Comparison of ENCODE assay signal across 28 mouse cellular contexts in the genomic region with DNA sequence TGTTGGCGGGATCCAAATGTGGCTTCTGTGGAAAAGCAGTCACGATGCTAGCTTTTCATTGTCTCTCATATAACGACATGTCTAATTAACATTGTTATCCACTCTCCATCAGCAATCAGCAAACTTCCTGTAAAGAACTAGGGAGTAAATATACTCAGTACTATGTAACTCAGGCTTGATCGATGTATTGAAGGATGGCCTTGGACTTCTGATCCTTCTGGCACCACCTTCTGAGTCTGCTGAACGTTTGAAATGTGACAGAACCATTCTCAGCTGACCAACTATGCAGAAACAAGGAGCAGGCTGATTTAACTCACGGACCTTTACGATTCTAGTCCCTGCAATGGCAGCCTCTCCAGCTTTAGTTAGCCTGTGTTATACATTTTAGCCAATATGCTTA. TPM values are rescaled to one million over a fixed set of nuclear protein-coding genes. Genes with fewer than 3 reads are reported as not detected.
DNase-seq lines count a peak whose midpoint lies in the region; ATAC-seq and TF ChIP-seq lines count a peak whose summit lies in the region.
"Had no signal": no experiment of that assay in that cellular context is flagged by ENCODE, and none has a peak within 500 bp of the region (broad histone marks: within the 10 kb centered on the region; RNA-seq: fewer than 3 reads in every experiment).

No protein-coding gene starts in this region.

- no peak for TF ChIP-seq CTCF in liver, adult 2 months (IDR thresholded peaks at IDR 0.05; ENCODE audit: low read depth, low read length)
- TF ChIP-seq CTCF in intestine, postnatal 0 days (IDR thresholded peaks at IDR 0.05; ENCODE audit: low read depth) = no peak

- no peaks in the 10 kb centered on the region for H3K4me1 ChIP-seq in forebrain, embryonic 11.5 days (replicated peaks; ENCODE audit: control insufficient read depth, insufficient read depth, low read length)
- H3K4me1 ChIP-seq in forebrain, embryonic 12.5 days = no peaks in the 10 kb centered on the region
- H3K4me1 ChIP-seq in liver, adult 2 months (ENCODE audit: control insufficient read depth, insufficient read depth, low read length) = peaks cover 14% of the 10 kb centered on the region
- H3K4me1 ChIP-seq in intestine, postnatal 0 days (replicated peaks; ENCODE audit: control insufficient read depth, insufficient read depth, low read length) = 0 out of 2 replicates have a peak, but pooled peaks cover 3% of the 10 kb centered on the region
- H3K4me1 ChIP-seq: embryonic facial prominence, embryonic 12.5 days; forebrain, embryonic 13.5 days; forebrain, embryonic 15.5 days had no signal

- H3K36me3 ChIP-seq in forebrain, embryonic 11.5 days (ENCODE audit: control insufficient read depth, insufficient read depth, low read length) = no peaks in the 10 kb centered on the region
- no peaks in the 10 kb centered on the region for H3K36me3 ChIP-seq in forebrain, embryonic 12.5 days (replicated peaks)
- no peaks in the 10 kb centered on the region for H3K36me3 ChIP-seq in liver, adult 2 months (ENCODE audit: control insufficient read depth, insufficient read depth, low read length)
- H3K36me3 ChIP-seq in intestine, postnatal 0 days (ENCODE audit: control insufficient read depth, insufficient read depth) = no peaks in the 10 kb centered on the region
- H3K36me3 ChIP-seq: embryonic facial prominence, embryonic 10.5 days; embryonic facial prominence, embryonic 12.5 days; forebrain, embryonic 15.5 days; G1E had no signal

- no peaks in the 10 kb centered on the region for H3K27me3 ChIP-seq in forebrain, embryonic 11.5 days (ENCODE audit: control insufficient read depth, insufficient read depth, low read length)
- H3K27me3 ChIP-seq in forebrain, embryonic 12.5 days = no peaks in the 10 kb centered on the region
- H3K27me3 ChIP-seq in liver, adult 2 months (ENCODE audit: control insufficient read depth, insufficient read depth, low read length) = no peaks in the 10 kb centered on the region
- no peaks in the 10 kb centered on the region for H3K27me3 ChIP-seq in intestine, postnatal 0 days (replicated peaks; ENCODE audit: control insufficient read depth, insufficient read depth, low read length)
- H3K27me3 ChIP-seq: CH12.LX; embryonic facial prominence, embryonic 12.5 days; forebrain, embryonic 13.5 days; forebrain, embryonic 15.5 days; Patski had no signal

- no peak overlapping the region for H3K27ac ChIP-seq in forebrain, embryonic 11.5 days (ENCODE audit: low read depth, low read length)
- no peak overlapping the region for H3K27ac ChIP-seq in forebrain, embryonic 12.5 days
- H3K27ac ChIP-seq in liver, adult 2 months (replicated peaks; ENCODE audit: insufficient read depth, low read depth, low read length) = peak overlapping the region; percentile 53
- H3K27ac ChIP-seq in intestine, postnatal 0 days (ENCODE audit: low read depth, low read length) = peak overlapping the region; percentile 24; the same call in 1 of the 2 replicates
- H3K27ac ChIP-seq: embryonic facial prominence, embryonic 10.5 days; embryonic facial prominence, embryonic 12.5 days; forebrain, embryonic 13.5 days; forebrain, embryonic 15.5 days had no signal

- no peaks in the 10 kb centered on the region for H3K79me2 ChIP-seq in liver, adult 2 months (ENCODE audit: control insufficient read depth, insufficient read depth, low read length)

- no peak for ATAC-seq in forebrain, embryonic 11.5 days (replicated peaks; ENCODE audit: low FRiP score)
- ATAC-seq in forebrain, embryonic 12.5 days (ENCODE audit: low FRiP score) = no peak
- no peak for ATAC-seq in intestine, postnatal 0 days
- ATAC-seq: activated CD4-positive, CD25-positive, alpha-beta regulatory T cell, adult 4 months; CD4-positive, CD25-positive, alpha-beta regulatory T cell, adult 4 months; forebrain, embryonic 13.5 days; forebrain, embryonic 15.5 days; forebrain, postnatal 0 days; Patski had no signal

- no peak overlapping the region for H3K4me2 ChIP-seq in forebrain, embryonic 11.5 days (ENCODE audit: low read depth, low read length, severe bottlenecking)
- no peak overlapping the region for H3K4me2 ChIP-seq in forebrain, embryonic 12.5 days
- no peak overlapping the region for H3K4me2 ChIP-seq in intestine, postnatal 0 days (replicated peaks; ENCODE audit: low read depth)
- H3K4me2 ChIP-seq: embryonic facial prominence, embryonic 12.5 days; forebrain, embryonic 13.5 days; forebrain, embryonic 15.5 days had no signal

- TF ChIP-seq POLR2A in liver, adult 2 months (IDR thresholded peaks at IDR 0.05; ENCODE audit: extremely low read depth, insufficient read depth, low read length) = no peak

- no peak overlapping the region for H3K9ac ChIP-seq in forebrain, embryonic 11.5 days (ENCODE audit: low read length)
- no peak overlapping the region for H3K9ac ChIP-seq in forebrain, embryonic 12.5 days
- H3K9ac ChIP-seq in liver, adult 2 months (ENCODE audit: low read depth, low read length) = no peak overlapping the region
- no peak overlapping the region for H3K9ac ChIP-seq in intestine, postnatal 0 days (ENCODE audit: low read depth, low read length)
- H3K9ac ChIP-seq: embryonic facial prominence, embryonic 12.5 days; forebrain, embryonic 13.5 days; forebrain, embryonic 15.5 days; forebrain, postnatal 0 days had no signal

- H3K9me3 ChIP-seq in forebrain, embryonic 11.5 days (ENCODE audit: control insufficient read depth, low read length) = no peaks in the 10 kb centered on the region
- H3K9me3 ChIP-seq in forebrain, embryonic 12.5 days = 0 out of 2 replicates have a peak, but pooled peaks cover 3% of the 10 kb centered on the region
- H3K9me3 ChIP-seq in intestine, postnatal 0 days (ENCODE audit: control insufficient read depth) = no peaks in the 10 kb centered on the region
- H3K9me3 ChIP-seq: embryonic facial prominence, embryonic 10.5 days; embryonic facial prominence, embryonic 12.5 days; forebrain, embryonic 13.5 days; forebrain, embryonic 15.5 days; G1E had no signal

- H3K4me3 ChIP-seq in forebrain, embryonic 11.5 days (ENCODE audit: low read depth, low read length) = no peak overlapping the region
- H3K4me3 ChIP-seq in forebrain, embryonic 12.5 days (replicated peaks) = no peak overlapping the region
- H3K4me3 ChIP-seq in liver, adult 2 months (ENCODE audit: insufficient read depth, low read depth, low read length) = no peak overlapping the region
- H3K4me3 ChIP-seq in intestine, postnatal 0 days (ENCODE audit: low read depth, low read length) = no peak overlapping the region
- H3K4me3 ChIP-seq: embryonic facial prominence, embryonic 10.5 days; embryonic facial prominence, embryonic 12.5 days; forebrain, embryonic 13.5 days; forebrain, embryonic 15.5 days had no signal

- DNase-seq in forebrain, embryonic 11.5 days (ENCODE audit: low spot score) = peak; percentile 1
- peak; percentile 80 for DNase-seq in liver, adult 2 months (ENCODE audit: extremely low read depth, low read depth, low spot score)
- no peak for DNase-seq in liver
- DNase-seq in retina, embryonic 14.5 days (ENCODE audit: low spot score) = no peak
- DNase-seq: adrenal gland, adult 8-10 months; adrenal gland, postnatal 14 days; adrenal gland, postnatal 36 days; B cell, adult 2 months; cerebellum, adult 11-12 months; cerebellum, adult 2 months; cerebellum, adult 9-10 months; cerebellum, postnatal 10 days; cerebellum, postnatal 25 days; forebrain, postnatal 0 days had no signal

- 71% methylated on average over 7 of the region's 7 CpGs for WGBS in forebrain, embryonic 11.5 days
- WGBS in forebrain, embryonic 12.5 days = 74% methylated on average over 7 of the region's 7 CpGs
- WGBS in liver, adult 2 months = 23% methylated on average over 7 of the region's 7 CpGs
- 46% methylated on average over 7 of the region's 7 CpGs for WGBS in intestine, postnatal 0 days

RNA-seq across cellular contexts. Expression of gene Thnsl2, which starts 17.1 kb away (rescaled TPM):
- polyA plus RNA-seq in forebrain, embryonic 11.5 days (2014; fragmentation: Nextera tagmentation; extraction: Ambion mirVana) = 4.4 and 4.7 TPM in 2 replicates
- 3.3 and 3.4 TPM in 2 replicates for polyA plus RNA-seq in forebrain, embryonic 12.5 days (2016; fragmentation: Nextera tagmentation; extraction: Ambion mirVana)
- total RNA-seq in liver, adult 2 months (2014; rRNA removed) = 54.5 and 69.7 TPM in 2 replicates
- polyA plus RNA-seq in liver, adult 2 months (2012; rRNA removed) = 50.1 and 57.4 TPM in 2 replicates
- polyA plus RNA-seq in intestine, postnatal 0 days (2015; fragmentation: Nextera tagmentation; extraction: Ambion mirVana) = 55.8 and 68.8 TPM in 2 replicates
- total RNA-seq: CH12.LX, G1E had no signal
- polyA plus RNA-seq: G1E had no signal

RNA-seq across cellular contexts. Expression of gene Fabp1, which starts 38.3 kb away (rescaled TPM):
- not detected in 2 replicates for polyA plus RNA-seq in forebrain, embryonic 11.5 days (2014; fragmentation: Nextera tagmentation; extraction: Ambion mirVana)
- not detected in 2 replicates for polyA plus RNA-seq in forebrain, embryonic 12.5 days (2016; fragmentation: Nextera tagmentation; extraction: Ambion mirVana)
- 4,448 and 10,515 TPM in 2 replicates for total RNA-seq in liver, adult 2 months (2014; rRNA removed)
- polyA plus RNA-seq in liver, adult 2 months (2012; rRNA removed) = 1,879 and 1,952 TPM in 2 replicates
- 14,893 and 15,612 TPM in 2 replicates for polyA plus RNA-seq in intestine, postnatal 0 days (2015; fragmentation: Nextera tagmentation; extraction: Ambion mirVana)
- total RNA-seq: adrenal gland, adult 18-20 months; CH12.LX; forebrain, postnatal 0 days; G1E had no signal
- polyA plus RNA-seq: activated CD4-positive, CD25-positive, alpha-beta regulatory T cell, adult 4 months; CD4-positive, CD25-positive, alpha-beta regulatory T cell, adult 4 months; cerebellum, adult 2 months; cortical plate, adult 2 months; embryonic facial prominence, embryonic 10.5 days; embryonic facial prominence, embryonic 12.5 days; embryonic facial prominence, embryonic 14.5 days; forebrain, embryonic 13.5 days; forebrain, embryonic 15.5 days; forebrain, postnatal 0 days; G1E; Patski had no signal

Comparison
In these comparisons a context has a peak if more than half of its experiments do, and no peak if none do; other contexts are left out.
1. DNase-seq: peak in forebrain, embryonic 11.5 days (single experiment) and liver, adult 2 months (single experiment); none in liver (single experiment) and retina, embryonic 14.5 days (single experiment).
2. H3K27ac ChIP-seq: peak in liver, adult 2 months (single experiment) and intestine, postnatal 0 days (single experiment); none in forebrain, embryonic 11.5 days (single experiment) and forebrain, embryonic 12.5 days (single experiment).
3. RNA of gene Fabp1, which starts 38.3 kb away (polyA plus RNA-seq): 14,893 to 15,612 TPM in intestine, postnatal 0 days and 1,879 to 1,952 TPM in liver, adult 2 months; not detected in forebrain, embryonic 11.5 days and not detected in forebrain, embryonic 12.5 days; every median in the first group is over 1,000 times any median in the second.